Mouse (Mus musculus): ENCODE measurements around the gene Gm11444.

The Gm11444 gene

GRCm38 (mm10) chr11:85857997-85858698 lies 8.0 kb upstream of the Gm11444 start:
- no peak for DNase-seq

GRCm38 (mm10) chr11:85850758-85851157 lies 625 bp upstream of the Gm11444 start:
- no peak for DNase-seq

GRCm38 (mm10) chr11:85849037-85849436 lies 1.1 kb downstream of the Gm11444 start:
- peak; percentile 56 to 65 for DNase-seq

- no peak for DNase-seq
Measured at GRCm38 (mm10) chr11:85846509-85846908, 3.6 kb downstream of the Gm11444 start.

- DNase-seq = no peak
Measured at GRCm38 (mm10) chr11:85845921-85846320, 4.2 kb downstream of the Gm11444 start.

- DNase-seq = no peak
Measured at GRCm38 (mm10) chr11:85844971-85845370, 5.2 kb downstream of the Gm11444 start.

GRCm38 (mm10) chr11:85844144-85844965 lies 5.8 kb downstream of the Gm11444 start:
- peak; percentile 69 to 76 for DNase-seq

GRCm38 (mm10) chr11:85843347-85843692 lies 6.8 kb downstream of the Gm11444 start:
- DNase-seq = no peak

GRCm38 (mm10) chr11:85842596-85843346 lies 7.4 kb downstream of the Gm11444 start:
- no peak for DNase-seq

GRCm38 (mm10) chr11:85841980-85842379 lies 8.2 kb downstream of the Gm11444 start:
- no peak for DNase-seq

- DNase-seq = no peak
Measured at GRCm38 (mm10) chr11:85841211-85841681, 8.9 kb downstream of the Gm11444 start.

GRCm38 (mm10) chr11:85840803-85841145 lies 9.4 kb downstream of the Gm11444 start:
- DNase-seq = no peak

GRCm38 (mm10) chr11:85840031-85840802 lies 9.9 kb downstream of the Gm11444 start:
- DNase-seq = no peak

GRCm38 (mm10) chr11:85839258-85840030 lies 10.7 kb downstream of the Gm11444 start:
- no peak for DNase-seq

GRCm38 (mm10) chr11:85838424-85839257 lies 11.5 kb downstream of the Gm11444 start:
- no peak for DNase-seq

GRCm38 (mm10) chr11:85837648-85838423 lies 12.3 kb downstream of the Gm11444 start:
- no peak for DNase-seq

GRCm38 (mm10) chr11:85837291-85837647 lies 12.9 kb downstream of the Gm11444 start:
- no peak for DNase-seq

GRCm38 (mm10) chr11:85836523-85837290 lies 13.4 kb downstream of the Gm11444 start:
- no peak for DNase-seq

- DNase-seq = no peak
Measured at GRCm38 (mm10) chr11:85835753-85836522, 14.2 kb downstream of the Gm11444 start.

Data from cerebellum, adult 18-20 months (tissue).